Mouse (Mus musculus) heart, embryonic 12.5 days (tissue): ENCODE results near the gene Entr1. TPM values are rescaled to one million over a fixed set of nuclear protein-coding genes. Genes with fewer than 3 reads are reported as not detected.

Source experiments
- ATAC-seq: fragments of 200-750 bp; cut with Nextera tagmentation; 2 replicates; pipeline ENCODE4 v1.8.0; 2017; ENCODE audit warnings: moderate TSS enrichment, moderate library complexity; ENCODE audit not compliant: insufficient number of reproducible peaks, low FRiP score
- H3K27ac ChIP-seq: fragments of 300-500 bp; sonication (generic); 2 replicates; pipeline ENCODE4 v1.5.1; 2016; ENCODE audit warnings: mild to moderate bottlenecking, moderate library complexity; ENCODE audit not compliant: poor library complexity, severe bottlenecking
- H3K27me3 ChIP-seq: fragments of 300-500 bp; sonication (generic); replicated peaks from 2 replicates; pipeline ENCODE4 v1.6.1; 2016; ENCODE audit warnings: mild to moderate bottlenecking, moderate library complexity
- H3K36me3 ChIP-seq: fragments of 300-500 bp; sonication (generic); 2 replicates; pipeline ENCODE4 v1.6.1; 2016; ENCODE audit warnings: mild to moderate bottlenecking, moderate library complexity
- H3K4me1 ChIP-seq: fragments of 300-500 bp; sonication (generic); replicated peaks from 2 replicates; pipeline ENCODE4 v1.6.1; 2016; ENCODE audit warnings: mild to moderate bottlenecking
- H3K4me2 ChIP-seq: fragments of 300-500 bp; sonication (generic); 2 replicates; pipeline ENCODE4 v1.6.1; 2016; ENCODE audit warnings: mild to moderate bottlenecking, moderate library complexity
- H3K4me3 ChIP-seq: fragments of 300-500 bp; sonication (generic); 2 replicates; pipeline ENCODE4 v1.5.1; 2016; ENCODE audit warnings: mild to moderate bottlenecking
- H3K9ac ChIP-seq: fragments of 300-500 bp; sonication (generic); 2 replicates; pipeline ENCODE4 v1.6.1; 2016; ENCODE audit warnings: mild to moderate bottlenecking, moderate library complexity
- H3K9me3 ChIP-seq: fragments of 300-500 bp; sonication (generic); replicated peaks from 2 replicates; pipeline ENCODE4 v1.6.1; 2016; ENCODE audit warnings: mild to moderate bottlenecking, moderate library complexity
- WGBS: fragments of 180-500 bp; shearing (Covaris S2); methylation state at CpG from one replicate; pipeline ENCODE4 v1.1.7; 2016; 5-methylcytosine and 5-hydroxymethylcytosine counted together
- polyA plus RNA-seq: library from polyadenylated mRNA; unstranded; fragments of >200 nt; fragmentation: Nextera tagmentation; extraction: Ambion mirVana; gene quantifications from 2 replicates; pipeline ENCODE4 v1.2.1, GENCODE M21; 2016

Entr1 gene
- polyA plus RNA-seq, 1 experiment from 2014 or later: 91.7 TPM

GRCm38 (mm10) chr2:26342609-26343490 lies 46.3 kb downstream of the Entr1 start:
- Histone ChIP-seq H3K36me3 (peaks cover 90% of the 10 kb centered on the region), H3K4me2 (peak overlapping the region; percentile 22; the same call in 1 of the 2 replicates), H3K4me1 (peaks cover 59% of the 10 kb centered on the region), H3K9me3 (no peaks in the 10 kb centered on the region), H3K27me3 (no peaks in the 10 kb centered on the region), H3K4me3 (no peak overlapping the region), H3K9ac (peak overlapping the region; percentile 9; the same call in 1 of the 2 replicates), H3K27ac (peak overlapping the region; percentile 95)
- WGBS: 61% methylated on average over 11 of the region's 11 CpGs
- peak; percentile 47 for ATAC-seq

GRCm38 (mm10) chr2:26342044-26342443 lies 47.1 kb downstream of the Entr1 start:
- 40% methylated on average over 10 of the region's 10 CpGs for WGBS
- no peak overlapping the region for H3K4me3 ChIP-seq
- peaks cover 82% of the 10 kb centered on the region for H3K36me3 ChIP-seq
- H3K9ac ChIP-seq: peak overlapping the region; percentile 61; the same call in 1 of the 2 replicates
- H3K27ac ChIP-seq: peak overlapping the region; percentile 95
- H3K4me1 ChIP-seq: peaks cover 51% of the 10 kb centered on the region
- no peaks in the 10 kb centered on the region for H3K27me3 ChIP-seq
- no peaks in the 10 kb centered on the region for H3K9me3 ChIP-seq
- peak overlapping the region; percentile 32; the same call in 1 of the 2 replicates for H3K4me2 ChIP-seq
- ATAC-seq: peak; percentile 68

- ATAC-seq: peak; percentile 48
- Histone ChIP-seq H3K4me1 (peaks cover 51% of the 10 kb centered on the region), H3K4me2 (peak overlapping the region; percentile 32), H3K4me3 (no peak overlapping the region), H3K36me3 (peaks cover 77% of the 10 kb centered on the region), H3K27me3 (no peaks in the 10 kb centered on the region), H3K9ac (peak overlapping the region; percentile 61), H3K27ac (peak overlapping the region; percentile 95), H3K9me3 (no peaks in the 10 kb centered on the region)
- WGBS: 51% methylated on average over 2 of the region's 2 CpGs
Measured at GRCm38 (mm10) chr2:26341510-26341981, 47.6 kb downstream of the Entr1 start.

GRCm38 (mm10) chr2:26339204-26339551 lies 49.9 kb downstream of the Entr1 start:
- Histone ChIP-seq H3K36me3 (peaks cover 53% of the 10 kb centered on the region), H3K27ac (no peak overlapping the region; the same call in 1 of the 2 replicates), H3K4me2 (no peak overlapping the region), H3K9ac (no peak overlapping the region), H3K27me3 (no peaks in the 10 kb centered on the region), H3K4me3 (no peak overlapping the region), H3K9me3 (no peaks in the 10 kb centered on the region), H3K4me1 (peaks cover 51% of the 10 kb centered on the region)
- no peak for ATAC-seq
- 81% methylated on average over 5 of the region's 5 CpGs for WGBS

- H3K4me1 ChIP-seq: peaks cover 51% of the 10 kb centered on the region
- no peaks in the 10 kb centered on the region for H3K27me3 ChIP-seq
- no peak overlapping the region for H3K9ac ChIP-seq
- 87% methylated on average over 10 of the region's 13 CpGs for WGBS
- no peaks in the 10 kb centered on the region for H3K9me3 ChIP-seq
- peaks cover 47% of the 10 kb centered on the region for H3K36me3 ChIP-seq
- H3K27ac ChIP-seq: no peak overlapping the region
- ATAC-seq: no peak
- no peak overlapping the region for H3K4me3 ChIP-seq
- no peak overlapping the region for H3K4me2 ChIP-seq
Measured at GRCm38 (mm10) chr2:26338302-26339203, 50.6 kb downstream of the Entr1 start.

Other genes with a start within 250 kb of the Entr1 start
- gene Lhx3, start 181.0 kb downstream of the Entr1 start, polyA plus RNA-seq: not detected in 2 replicates
- 15.6 and 15.9 TPM in 2 replicates for gene Qsox2, start 151.8 kb downstream of the Entr1 start, polyA plus RNA-seq
- 0.05 and 0.09 TPM in 2 replicates for gene Ccdc187, start 94.8 kb downstream of the Entr1 start, polyA plus RNA-seq
- 38.0 and 39.9 TPM in 2 replicates for gene Gpsm1, start 73.8 kb downstream of the Entr1 start, polyA plus RNA-seq
- 31.4 and 33.7 TPM in 2 replicates for gene Dnlz, start 37.2 kb downstream of the Entr1 start, polyA plus RNA-seq
- 0.56 and 0.58 TPM in 2 replicates for gene Card9, start 28.4 kb downstream of the Entr1 start, polyA plus RNA-seq
- gene Snapc4, start 8.7 kb downstream of the Entr1 start, polyA plus RNA-seq: 20.4 and 23.5 TPM in 2 replicates
- gene Pmpca, start within 50 bp of the Entr1 start, polyA plus RNA-seq: 142 and 145 TPM in 2 replicates
- 17.7 and 19.1 TPM in 2 replicates for gene Inpp5e, start 19.9 kb upstream of the Entr1 start, polyA plus RNA-seq
- 22.6 and 24.5 TPM in 2 replicates for gene Sec16a, start 55.9 kb upstream of the Entr1 start, polyA plus RNA-seq
- 20.4 TPM in 2 replicates for gene Notch1, start 127.3 kb upstream of the Entr1 start, polyA plus RNA-seq
- gene Egfl7, start 190.7 kb upstream of the Entr1 start, polyA plus RNA-seq: 139 and 146 TPM in 2 replicates
- 0.28 TPM in 1 of 2 replicates, not detected in the other for gene Gm20532, start 197.3 kb upstream of the Entr1 start, polyA plus RNA-seq
- 18.4 and 23.2 TPM in 2 replicates for gene Agpat2, start 215.1 kb upstream of the Entr1 start, polyA plus RNA-seq
- gene Fam69b, start 239.1 kb upstream of the Entr1 start, polyA plus RNA-seq: 16.4 and 17.3 TPM in 2 replicates